Mouse (Mus musculus) hindbrain, embryonic 11.5 days (tissue): ENCODE data around the gene Catsper3. TPM values are rescaled to one million over a fixed set of nuclear protein-coding genes. Genes with fewer than 3 reads are reported as not detected.

Experiments
- ATAC-seq: fragments of 200-750 bp; cut with Nextera tagmentation; 2 replicates; pipeline ENCODE4 v1.8.0; 2017; ENCODE audit warnings: mild to moderate bottlenecking, moderate TSS enrichment, moderate library complexity; ENCODE audit not compliant: low FRiP score
- DNase-seq: peaks from one replicate; pipeline ENCODE4 v3.0.0-alpha.2; 2015; ENCODE audit warnings: low spot score
- H3K27ac ChIP-seq: fragments of 300-500 bp; sonication (generic); 2 replicates; pipeline ENCODE4 v1.5.1; 2014; ENCODE audit warnings: mild to moderate bottlenecking, low read depth, low read length
- H3K27me3 ChIP-seq: fragments of 300-500 bp; sonication (generic); 2 replicates; pipeline ENCODE4 v1.6.1; 2014; ENCODE audit warnings: mild to moderate bottlenecking, low read length, moderate library complexity, mixed read lengths; ENCODE audit not compliant: control insufficient read depth, insufficient read depth
- H3K36me3 ChIP-seq: fragments of 300-500 bp; sonication (generic); 2 replicates; pipeline ENCODE4 v1.6.1; 2014; ENCODE audit warnings: mild to moderate bottlenecking, low read length, moderate library complexity, mixed read lengths; ENCODE audit not compliant: control insufficient read depth, insufficient read depth
- H3K4me1 ChIP-seq: fragments of 300-500 bp; sonication (generic); replicated peaks from 2 replicates; pipeline ENCODE4 v1.6.1; 2014; ENCODE audit warnings: low read length, mixed read lengths; ENCODE audit not compliant: control insufficient read depth, insufficient read depth
- H3K4me2 ChIP-seq: fragments of 300-500 bp; sonication (generic); replicated peaks from 2 replicates; pipeline ENCODE4 v1.6.1; 2014; ENCODE audit warnings: mild to moderate bottlenecking, low read depth, low read length
- H3K4me3 ChIP-seq: fragments of 300-500 bp; sonication (generic); 2 replicates; pipeline ENCODE4 v1.5.1; 2014; ENCODE audit warnings: low read depth, low read length
- H3K9ac ChIP-seq: fragments of 300-500 bp; sonication (generic); 2 replicates; pipeline ENCODE4 v1.6.1; 2014; ENCODE audit warnings: low read depth, low read length
- H3K9me3 ChIP-seq: fragments of 300-500 bp; sonication (generic); 2 replicates; pipeline ENCODE4 v1.6.1; 2016; ENCODE audit warnings: low read length; ENCODE audit not compliant: control insufficient read depth
- WGBS: fragments of 180-500 bp; shearing (Covaris S2); extraction: QIAGEN DNeasy Blood & Tissue Kit; methylation state at CpG from one replicate; pipeline ENCODE4 v1.1.7; 2014; 5-methylcytosine and 5-hydroxymethylcytosine counted together
- polyA plus RNA-seq: library from polyadenylated mRNA; unstranded; fragments of >200 nt; fragmentation: Nextera tagmentation; extraction: Ambion mirVana; gene quantifications from 2 replicates; pipeline ENCODE4 v1.2.1, GENCODE M21; 2014

Gene Catsper3
- polyA plus RNA-seq, 1 experiment from 2014 or later: not detected

- no peak for ATAC-seq
- Histone ChIP-seq H3K4me2 (no peak overlapping the region), H3K27ac (no peak overlapping the region), H3K36me3 (no peaks in the 10 kb centered on the region), H3K4me3 (no peak overlapping the region), H3K27me3 (peaks cover 55% of the 10 kb centered on the region), H3K9me3 (no peaks in the 10 kb centered on the region), H3K9ac (no peak overlapping the region), H3K4me1 (peaks cover 3% of the 10 kb centered on the region; the same call in 1 of the 2 replicates)
- 61% methylated on average over 5 of the region's 5 CpGs for WGBS
- no peak for DNase-seq
Measured at GRCm38 (mm10) chr13:55822499-55822898, 38.1 kb downstream of the Catsper3 start.

GRCm38 (mm10) chr13:55824151-55824945 is 40.0 kb downstream of the Catsper3 start:
- DNase-seq (peak; percentile 35), ATAC-seq (no peak)
- H3K4me2 ChIP-seq: no peak overlapping the region

DNA sequence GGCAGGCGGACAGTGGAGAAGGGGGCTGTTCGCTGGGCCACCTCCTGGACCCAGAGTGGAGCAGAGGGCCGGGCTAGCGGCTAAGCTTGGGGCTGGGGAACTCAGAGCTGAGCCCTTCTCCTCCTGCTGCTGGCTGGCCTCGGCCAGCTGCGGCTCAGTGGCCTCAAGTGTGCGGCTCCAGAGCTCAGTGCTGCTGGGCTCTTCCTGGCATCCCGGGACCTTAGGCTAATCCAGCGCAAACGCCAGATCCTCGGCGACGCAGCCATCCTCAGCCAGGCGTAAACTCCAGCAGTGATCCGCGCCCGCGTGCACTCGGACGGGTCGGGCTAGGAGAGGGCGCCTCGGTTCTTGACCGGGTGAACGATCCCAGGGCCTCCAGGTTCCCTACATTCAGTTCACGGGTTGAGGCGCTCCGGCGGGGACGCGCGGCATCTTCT is 40.9 kb downstream of the Catsper3 start:
- 2% methylated on average over 32 of the region's 32 CpGs for WGBS
- H3K4me1 ChIP-seq: peaks cover 3% of the 10 kb centered on the region; the same call in 1 of the 2 replicates
- DNase-seq (peak; percentile 70), ATAC-seq (0 out of 2 replicates have a peak, but pooled peaks have one; percentile 33)
- peaks cover 78% of the 10 kb centered on the region for H3K27me3 ChIP-seq
- no peak overlapping the region for H3K9ac ChIP-seq
- H3K4me3 ChIP-seq: no peak overlapping the region
- no peaks in the 10 kb centered on the region for H3K36me3 ChIP-seq
- H3K4me2 ChIP-seq: 0 out of 2 replicates have a peak overlapping the region, but pooled peaks have one; percentile 6
- no peak overlapping the region for H3K27ac ChIP-seq
- no peaks in the 10 kb centered on the region for H3K9me3 ChIP-seq

More at GRCm38 (mm10) chr13:55824151-55824945, 40.0 kb downstream of the Catsper3 start:
- Histone ChIP-seq H3K9ac (no peak overlapping the region), H3K4me1 (peaks cover 3% of the 10 kb centered on the region; the same call in 1 of the 2 replicates), H3K27ac (no peak overlapping the region), H3K9me3 (no peaks in the 10 kb centered on the region), H3K27me3 (peaks cover 72% of the 10 kb centered on the region), H3K4me3 (no peak overlapping the region), H3K36me3 (no peaks in the 10 kb centered on the region)
- WGBS: 7% methylated on average over 10 of the region's 10 CpGs

GRCm38 (mm10) chr13:55826008-55826671 is 41.8 kb downstream of the Catsper3 start:
- ATAC-seq (no peak), DNase-seq (peak; percentile 69)
- 1% methylated on average over 56 of the region's 56 CpGs for WGBS
- Histone ChIP-seq H3K4me1 (peaks cover 3% of the 10 kb centered on the region), H3K27ac (no peak overlapping the region), H3K4me3 (no peak overlapping the region), H3K9ac (no peak overlapping the region), H3K36me3 (no peaks in the 10 kb centered on the region), H3K4me2 (no peak overlapping the region), H3K9me3 (no peaks in the 10 kb centered on the region), H3K27me3 (peaks cover 87% of the 10 kb centered on the region)

DNA sequence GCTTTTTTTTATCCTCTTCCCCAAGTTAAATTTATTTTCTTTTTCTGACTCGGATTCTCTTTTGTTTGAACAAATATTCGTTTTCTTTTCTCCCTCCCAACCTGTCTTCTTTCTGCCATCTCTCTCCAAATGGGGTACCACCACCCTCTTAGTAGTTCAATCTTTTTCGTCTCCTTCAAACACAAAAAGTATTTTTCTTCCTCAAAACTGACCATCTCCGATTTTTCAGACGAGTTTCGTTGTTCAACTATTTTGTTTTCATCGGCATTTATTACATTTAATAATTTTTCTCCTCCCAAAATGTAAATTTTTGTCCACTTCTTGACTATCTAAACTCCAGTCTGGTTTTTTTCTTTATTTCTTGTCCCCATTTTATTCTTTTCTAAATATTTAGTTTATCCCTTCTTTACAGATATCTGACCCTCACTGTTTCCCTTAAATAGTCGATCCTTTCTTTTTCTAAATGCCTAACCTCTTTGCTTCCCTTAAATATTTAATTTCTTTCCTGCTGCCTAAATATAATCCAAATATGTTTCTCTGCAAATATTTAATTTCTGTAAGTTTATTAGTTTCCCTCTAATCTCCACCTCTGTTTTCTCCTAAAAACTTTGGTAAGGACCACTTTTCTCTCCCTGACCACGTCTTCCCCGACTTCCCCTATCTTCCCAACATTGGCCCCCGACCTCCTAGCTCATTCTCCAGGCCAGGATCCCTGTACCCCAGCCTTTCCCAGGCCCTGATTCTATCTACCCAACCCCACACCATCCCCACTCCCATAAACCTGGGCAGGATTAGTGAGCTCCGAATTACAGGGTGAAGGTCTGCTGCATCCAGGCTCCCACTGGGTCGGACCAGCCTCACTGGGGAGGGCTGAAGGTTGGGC is 42.7 kb downstream of the Catsper3 start:
- ATAC-seq: no peak
- DNase-seq: peak; percentile 61
- Histone ChIP-seq H3K4me1 (peaks cover 5% of the 10 kb centered on the region), H3K36me3 (no peaks in the 10 kb centered on the region), H3K9ac (no peak overlapping the region), H3K27ac (no peak overlapping the region), H3K27me3 (peaks cover 90% of the 10 kb centered on the region), H3K4me2 (no peak overlapping the region), H3K9me3 (no peaks in the 10 kb centered on the region), H3K4me3 (no peak overlapping the region)
- 3% methylated on average over 13 of the region's 13 CpGs for WGBS

GRCm38 (mm10) chr13:55827679-55828140 is 43.3 kb downstream of the Catsper3 start:
- no peak overlapping the region for H3K27ac ChIP-seq
- ATAC-seq (no peak), DNase-seq (no peak)
- no peak overlapping the region for H3K9ac ChIP-seq
- H3K4me2 ChIP-seq: no peak overlapping the region
- H3K4me3 ChIP-seq: no peak overlapping the region
- no peaks in the 10 kb centered on the region for H3K9me3 ChIP-seq
- peaks cover 90% of the 10 kb centered on the region for H3K27me3 ChIP-seq
- H3K36me3 ChIP-seq: no peaks in the 10 kb centered on the region
- H3K4me1 ChIP-seq: peaks cover 5% of the 10 kb centered on the region
- 2% methylated on average over 6 of the region's 6 CpGs for whole genome bisulfite sequencing

DNA sequence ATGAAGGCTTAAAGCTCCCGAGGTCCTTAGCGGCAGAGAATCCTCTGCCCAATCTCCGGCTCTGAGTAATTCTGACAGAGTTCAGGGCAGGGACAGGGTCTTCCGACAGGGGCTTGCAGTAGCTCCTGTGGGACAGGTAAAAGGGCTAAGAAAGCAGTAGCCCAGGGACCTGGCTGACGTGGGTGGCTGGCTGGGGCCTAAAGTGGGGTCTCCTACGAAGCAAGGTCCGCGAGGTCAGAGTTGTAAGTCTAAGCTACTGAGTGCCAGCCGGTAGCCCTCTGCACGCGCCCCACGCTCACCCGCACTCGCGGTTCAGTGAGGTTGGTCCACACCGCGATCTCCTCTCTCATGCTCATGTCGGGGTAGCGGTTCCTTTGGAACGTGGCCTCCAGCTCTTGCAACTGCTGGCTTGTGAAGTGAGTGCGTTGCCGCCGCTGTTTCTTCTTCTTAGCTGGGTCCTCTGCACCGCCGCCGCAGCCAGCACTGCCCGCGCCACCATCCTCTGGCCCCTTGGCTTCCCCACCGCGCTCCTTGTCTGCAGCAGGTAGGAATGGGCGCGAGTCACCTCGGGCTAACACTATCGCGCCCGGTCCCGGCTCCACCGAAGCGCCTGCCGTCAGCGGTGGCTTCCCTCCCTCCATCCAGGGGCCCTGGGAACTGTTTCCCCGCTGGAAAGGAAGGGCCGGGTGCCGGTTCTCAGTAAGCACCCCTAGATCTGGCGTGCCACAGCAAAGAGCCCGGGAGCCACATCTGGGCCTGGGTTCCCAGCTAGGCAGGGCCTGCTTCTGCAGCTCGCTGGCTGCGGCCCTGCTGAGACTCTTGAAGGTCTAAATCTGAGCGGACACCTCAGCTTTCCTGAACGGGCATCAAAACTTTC is 44.0 kb downstream of the Catsper3 start:
- peaks cover 90% of the 10 kb centered on the region for H3K27me3 ChIP-seq
- H3K4me3 ChIP-seq: no peak overlapping the region
- peaks cover 5% of the 10 kb centered on the region for H3K4me1 ChIP-seq
- H3K4me2 ChIP-seq: no peak overlapping the region
- H3K9ac ChIP-seq: no peak overlapping the region
- no peaks in the 10 kb centered on the region for H3K36me3 ChIP-seq
- no peak overlapping the region for H3K27ac ChIP-seq
- ATAC-seq: no peak
- peak; percentile 69 for DNase-seq
- no peaks in the 10 kb centered on the region for H3K9me3 ChIP-seq
- under 1% methylated on average over 50 of the region's 50 CpGs for WGBS
